Mouse (Mus musculus): ENCODE results near the gene H1foo. TPM values are rescaled to one million over a fixed set of nuclear protein-coding genes. Genes with fewer than 3 reads are reported as not detected.

The H1foo gene
- polyA plus RNA-seq, 1 experiment from 2014 or later: not detected

GRCm38 (mm10) chr6:115938798-115939197 is 5.9 kb upstream of the H1foo start:
- H3K4me3 ChIP-seq (ENCODE audit: control insufficient read depth in 1 of 2, insufficient read depth in 1 of 2, low read depth in 1 of 2, low read length in 2 of 2): no peak overlapping the region
- H3K27me3 ChIP-seq (ENCODE audit: control insufficient read depth, insufficient read depth, low read length): no peaks in the 10 kb centered on the region
- H3K4me2 ChIP-seq (ENCODE audit: low read length): no peak overlapping the region
- H3K9ac ChIP-seq (ENCODE audit: low read length): no peak overlapping the region
- peaks cover 10 to 16% of the 10 kb centered on the region in 2 experiments for H3K4me1 ChIP-seq (ENCODE audit: control insufficient read depth in 2 of 2, insufficient read depth in 2 of 2, low read length in 2 of 2)
- 60% methylated on average over 1 of the region's 1 CpGs for WGBS
- peaks cover 6% of the 10 kb centered on the region; the same call in 1 of the 2 replicates for H3K9me3 ChIP-seq (ENCODE audit: control insufficient read depth, low read length)
- H3K27ac ChIP-seq (replicated peaks in 1 of 2; ENCODE audit: control insufficient read depth in 1 of 2, insufficient read depth in 1 of 2, low read depth in 2 of 2, low read length in 2 of 2): no peak overlapping the region
- no peak for ATAC-seq (ENCODE audit: insufficient number of reproducible peaks, insufficient read depth, low FRiP score, low read depth)
- H3K36me3 ChIP-seq (ENCODE audit: control insufficient read depth, insufficient read depth, low read length): no peaks in the 10 kb centered on the region

GRCm38 (mm10) chr6:115940603-115941002 is 4.1 kb upstream of the H1foo start:
- H3K9ac ChIP-seq (ENCODE audit: low read length): no peak overlapping the region
- no peak overlapping the region for H3K4me2 ChIP-seq (ENCODE audit: low read length)
- H3K27ac ChIP-seq (replicated peaks in 1 of 2; ENCODE audit: control insufficient read depth in 1 of 2, insufficient read depth in 1 of 2, low read depth in 2 of 2, low read length in 2 of 2): no peak overlapping the region
- 80% methylated on average over 1 of the region's 1 CpGs for WGBS
- no peak overlapping the region for H3K4me3 ChIP-seq (ENCODE audit: control insufficient read depth in 1 of 2, insufficient read depth in 1 of 2, low read depth in 1 of 2, low read length in 2 of 2)
- H3K36me3 ChIP-seq (ENCODE audit: control insufficient read depth, insufficient read depth, low read length): no peaks in the 10 kb centered on the region
- peaks cover 16% of the 10 kb centered on the region in 2 experiments for H3K4me1 ChIP-seq (ENCODE audit: control insufficient read depth in 2 of 2, insufficient read depth in 2 of 2, low read length in 2 of 2)
- no peak for ATAC-seq (ENCODE audit: insufficient number of reproducible peaks, insufficient read depth, low FRiP score, low read depth)
- no peaks in the 10 kb centered on the region for H3K27me3 ChIP-seq (ENCODE audit: control insufficient read depth, insufficient read depth, low read length)
- H3K9me3 ChIP-seq (ENCODE audit: control insufficient read depth, low read length): peaks cover 6% of the 10 kb centered on the region; the same call in 1 of the 2 replicates

- no peak overlapping the region for H3K27ac ChIP-seq (replicated peaks in 1 of 2; ENCODE audit: control insufficient read depth in 1 of 2, insufficient read depth in 1 of 2, low read depth in 2 of 2, low read length in 2 of 2)
- no peak overlapping the region for H3K4me3 ChIP-seq (ENCODE audit: control insufficient read depth in 1 of 2, insufficient read depth in 1 of 2, low read depth in 1 of 2, low read length in 2 of 2)
- peaks cover 6% of the 10 kb centered on the region; the same call in 1 of the 2 replicates for H3K9me3 ChIP-seq (ENCODE audit: control insufficient read depth, low read length)
- H3K4me2 ChIP-seq (ENCODE audit: low read length): no peak overlapping the region
- H3K9ac ChIP-seq (ENCODE audit: low read length): no peak overlapping the region
- H3K4me1 ChIP-seq (ENCODE audit: control insufficient read depth in 2 of 2, insufficient read depth in 2 of 2, low read length in 2 of 2): peaks cover 18 to 20% of the 10 kb centered on the region in 2 experiments
- no peak for ATAC-seq (ENCODE audit: insufficient number of reproducible peaks, insufficient read depth, low FRiP score, low read depth)
- H3K36me3 ChIP-seq (ENCODE audit: control insufficient read depth, insufficient read depth, low read length): no peaks in the 10 kb centered on the region
- no peaks in the 10 kb centered on the region for H3K27me3 ChIP-seq (ENCODE audit: control insufficient read depth, insufficient read depth, low read length)
- under 1% methylated on average over 7 of the region's 12 CpGs for WGBS
Observed at GRCm38 (mm10) chr6:115941128-115941527, 3.6 kb upstream of the H1foo start.

- 45% methylated on average over 9 of the region's 9 CpGs for WGBS
- ATAC-seq (ENCODE audit: insufficient number of reproducible peaks, insufficient read depth, low FRiP score, low read depth): no peak
- Histone ChIP-seq H3K4me1 (ENCODE audit: control insufficient read depth in 2 of 2, insufficient read depth in 2 of 2, low read length in 2 of 2) (peaks cover 27 to 29% of the 10 kb centered on the region in 2 experiments), H3K27ac (replicated peaks in 1 of 2; ENCODE audit: control insufficient read depth in 1 of 2, insufficient read depth in 1 of 2, low read depth in 2 of 2, low read length in 2 of 2) (no peak overlapping the region), H3K4me2 (ENCODE audit: low read length) (no peak overlapping the region), H3K4me3 (ENCODE audit: control insufficient read depth in 1 of 2, insufficient read depth in 1 of 2, low read depth in 1 of 2, low read length in 2 of 2) (no peak overlapping the region), H3K9me3 (ENCODE audit: control insufficient read depth, low read length) (no peaks in the 10 kb centered on the region), H3K9ac (ENCODE audit: low read length) (no peak overlapping the region), H3K27me3 (ENCODE audit: control insufficient read depth, insufficient read depth, low read length) (no peaks in the 10 kb centered on the region), H3K36me3 (ENCODE audit: control insufficient read depth, insufficient read depth, low read length) (no peaks in the 10 kb centered on the region)
Observed at GRCm38 (mm10) chr6:115943498-115944427, 975 bp upstream of the H1foo start.

- Histone ChIP-seq H3K9ac (ENCODE audit: low read length) (no peak overlapping the region), H3K36me3 (ENCODE audit: control insufficient read depth, insufficient read depth, low read length) (no peaks in the 10 kb centered on the region), H3K4me2 (ENCODE audit: low read length) (no peak overlapping the region), H3K4me1 (ENCODE audit: control insufficient read depth in 2 of 2, insufficient read depth in 2 of 2, low read length in 2 of 2) (peaks cover 27% of the 10 kb centered on the region in 2 experiments), H3K4me3 (ENCODE audit: control insufficient read depth in 1 of 2, insufficient read depth in 1 of 2, low read depth in 1 of 2, low read length in 2 of 2) (no peak overlapping the region), H3K27me3 (ENCODE audit: control insufficient read depth, insufficient read depth, low read length) (no peaks in the 10 kb centered on the region), H3K27ac (replicated peaks in 1 of 2; ENCODE audit: control insufficient read depth in 1 of 2, insufficient read depth in 1 of 2, low read depth in 2 of 2, low read length in 2 of 2) (no peak overlapping the region), H3K9me3 (ENCODE audit: control insufficient read depth, low read length) (no peaks in the 10 kb centered on the region)
- no peak for ATAC-seq (ENCODE audit: insufficient number of reproducible peaks, insufficient read depth, low FRiP score, low read depth)
- 67% methylated on average over 8 of the region's 8 CpGs for WGBS
Observed at GRCm38 (mm10) chr6:115945633-115946032, 895 bp downstream of the H1foo start.

GRCm38 (mm10) chr6:115946389-115946788 is 1.7 kb downstream of the H1foo start:
- H3K4me3 ChIP-seq (ENCODE audit: control insufficient read depth in 1 of 2, insufficient read depth in 1 of 2, low read depth in 1 of 2, low read length in 2 of 2): no peak overlapping the region
- H3K27me3 ChIP-seq (ENCODE audit: control insufficient read depth, insufficient read depth, low read length): no peaks in the 10 kb centered on the region
- peak overlapping the region; percentile 3 to 24; a peak in 2 of 4 replicates for H3K27ac ChIP-seq (replicated peaks in 1 of 2; ENCODE audit: control insufficient read depth in 1 of 2, insufficient read depth in 1 of 2, low read depth in 2 of 2, low read length in 2 of 2)
- peak; percentile 49 for ATAC-seq (ENCODE audit: insufficient number of reproducible peaks, insufficient read depth, low FRiP score, low read depth)
- peaks cover 20 to 27% of the 10 kb centered on the region in 2 experiments for H3K4me1 ChIP-seq (ENCODE audit: control insufficient read depth in 2 of 2, insufficient read depth in 2 of 2, low read length in 2 of 2)
- H3K9me3 ChIP-seq (ENCODE audit: control insufficient read depth, low read length): no peaks in the 10 kb centered on the region
- WGBS: 6% methylated on average over 6 of the region's 6 CpGs
- no peak overlapping the region for H3K4me2 ChIP-seq (ENCODE audit: low read length)
- no peaks in the 10 kb centered on the region for H3K36me3 ChIP-seq (ENCODE audit: control insufficient read depth, insufficient read depth, low read length)
- no peak overlapping the region for H3K9ac ChIP-seq (ENCODE audit: low read length)

- no peaks in the 10 kb centered on the region for H3K27me3 ChIP-seq (ENCODE audit: control insufficient read depth, insufficient read depth, low read length)
- H3K4me2 ChIP-seq (ENCODE audit: low read length): no peak overlapping the region
- H3K4me1 ChIP-seq (ENCODE audit: control insufficient read depth in 2 of 2, insufficient read depth in 2 of 2, low read length in 2 of 2): peaks cover 30 to 38% of the 10 kb centered on the region in 2 experiments
- ATAC-seq (ENCODE audit: insufficient number of reproducible peaks, insufficient read depth, low FRiP score, low read depth): no peak
- H3K27ac ChIP-seq (replicated peaks in 1 of 2; ENCODE audit: control insufficient read depth in 1 of 2, insufficient read depth in 1 of 2, low read depth in 2 of 2, low read length in 2 of 2): no peak overlapping the region
- H3K9ac ChIP-seq (ENCODE audit: low read length): no peak overlapping the region
- WGBS: 74% methylated on average over 9 of the region's 9 CpGs
- H3K9me3 ChIP-seq (ENCODE audit: control insufficient read depth, low read length): no peaks in the 10 kb centered on the region
- peaks cover 26% of the 10 kb centered on the region for H3K36me3 ChIP-seq (ENCODE audit: control insufficient read depth, insufficient read depth, low read length)
- H3K4me3 ChIP-seq (ENCODE audit: control insufficient read depth in 1 of 2, insufficient read depth in 1 of 2, low read depth in 1 of 2, low read length in 2 of 2): no peak overlapping the region
Observed at GRCm38 (mm10) chr6:115954506-115955074, 9.9 kb downstream of the H1foo start.

Measured in heart, embryonic 14.5 days (tissue).